Mouse (Mus musculus) ZHBTc4 (cell line): ENCODE measurements around the gene Eomes.

Experiments used
- DNase-seq: peaks from one replicate; pipeline ENCODE4 v3.0.0-alpha.2; 2011; ENCODE audit warnings: low read depth, low spot score

The Eomes gene

GRCm38 (mm10) chr9:118487636-118488035, 9.6 kb downstream of the Eomes start:
- DNase-seq = peak; percentile 42

- peak; percentile 90 for DNase-seq
Observed at GRCm38 (mm10) chr9:118488138-118488895, 10.3 kb downstream of the Eomes start.

- peak; percentile 70 for DNase-seq
Observed at GRCm38 (mm10) chr9:118488896-118489578, 11.0 kb downstream of the Eomes start.

GRCm38 (mm10) chr9:118489579-118490019, 11.6 kb downstream of the Eomes start:
- DNase-seq = peak; percentile 87

- no peak for DNase-seq
Observed at GRCm38 (mm10) chr9:118491195-118491594, 13.2 kb downstream of the Eomes start.

- DNase-seq = no peak
Observed at GRCm38 (mm10) chr9:118492932-118493698, 15.1 kb downstream of the Eomes start.

GRCm38 (mm10) chr9:118494106-118494505, 16.1 kb downstream of the Eomes start:
- peak; percentile 77 for DNase-seq

GRCm38 (mm10) chr9:118495933-118496332, 17.9 kb downstream of the Eomes start:
- no peak for DNase-seq

- DNase-seq = peak; percentile 91
Observed at GRCm38 (mm10) chr9:118496952-118497351, 18.9 kb downstream of the Eomes start.

- DNase-seq = peak; percentile 56
Observed at GRCm38 (mm10) chr9:118498061-118498460, 20.0 kb downstream of the Eomes start.

- no peak for DNase-seq
Observed at GRCm38 (mm10) chr9:118500963-118501362, 23.0 kb downstream of the Eomes start.

GRCm38 (mm10) chr9:118504656-118505055, 26.6 kb downstream of the Eomes start:
- no peak for DNase-seq

GRCm38 (mm10) chr9:118506020-118506403, 28.0 kb downstream of the Eomes start, which contains the start of gene Golga4:
TSS of gene Golga4 (plus strand) at chr9:118506267.
- peak; percentile 93 for DNase-seq

GRCm38 (mm10) chr9:118506404-118507231, 28.6 kb downstream of the Eomes start:
- DNase-seq = no peak

- no peak for DNase-seq
Observed at GRCm38 (mm10) chr9:118507552-118507951, 29.5 kb downstream of the Eomes start.

- DNase-seq = no peak
Observed at GRCm38 (mm10) chr9:118508601-118509000, 30.6 kb downstream of the Eomes start.

GRCm38 (mm10) chr9:118510941-118511690, 33.1 kb downstream of the Eomes start:
- DNase-seq = no peak

- no peak for DNase-seq
Observed at GRCm38 (mm10) chr9:118512681-118513233, 34.7 kb downstream of the Eomes start.

GRCm38 (mm10) chr9:118515476-118515875, 37.5 kb downstream of the Eomes start:
- DNase-seq = no peak

GRCm38 (mm10) chr9:118516162-118516561, 38.1 kb downstream of the Eomes start:
- no peak for DNase-seq
